Mouse (Mus musculus) heart, adult 8-10 months (tissue): Measurements from ENCODE around the gene Tcap. TPM values are rescaled to one million over a fixed set of nuclear protein-coding genes. Genes with fewer than 3 reads are reported as not detected.

Source experiments
- DNase-seq: peaks from one replicate; pipeline ENCODE4 v3.0.0; 2022; ENCODE audit warnings: low spot score
- total RNA-seq, 4 experiments: library from RNA; stranded (reverse); gene quantifications; 2 replicates each; pipeline ENCODE4 v1.2.4; 2022

Tcap gene
- total RNA-seq: 1,000 to 10,000 TPM; 2,176 to 4,520 (median 3,450) TPM

- no peak for DNase-seq
Observed at GRCm38 (mm10) chr11:98383261-98384030, at the start of gene Tcap. TSS of gene Tcap (plus strand) at chr11:98383811.

GRCm38 (mm10) chr11:98333981-98334741 is 49.5 kb upstream of the Tcap start:
- DNase-seq: no peak

GRCm38 (mm10) chr11:98335250-98335649 is 48.4 kb upstream of the Tcap start:
- DNase-seq: no peak

GRCm38 (mm10) chr11:98336245-98337107 is 47.1 kb upstream of the Tcap start:
- no peak for DNase-seq

- DNase-seq: no peak
Observed at GRCm38 (mm10) chr11:98338507-98338961, 45.1 kb upstream of the Tcap start.

- no peak for DNase-seq
Observed at GRCm38 (mm10) chr11:98339071-98339501, 44.5 kb upstream of the Tcap start.

- no peak for DNase-seq
Observed at GRCm38 (mm10) chr11:98339679-98340287, 43.8 kb upstream of the Tcap start.

GRCm38 (mm10) chr11:98340597-98340996 is 43.0 kb upstream of the Tcap start:
- no peak for DNase-seq

GRCm38 (mm10) chr11:98341174-98341573 is 42.4 kb upstream of the Tcap start:
- no peak for DNase-seq

- peak; percentile 96 for DNase-seq
Observed at GRCm38 (mm10) chr11:98342000-98342945, 41.3 kb upstream of the Tcap start.

GRCm38 (mm10) chr11:98345253-98345652 is 38.4 kb upstream of the Tcap start:
- DNase-seq: peak; percentile 70

- DNase-seq: no peak
Observed at GRCm38 (mm10) chr11:98346168-98346567, 37.4 kb upstream of the Tcap start.

- DNase-seq: no peak
Observed at GRCm38 (mm10) chr11:98347385-98348082, 36.1 kb upstream of the Tcap start.

- no peak for DNase-seq
Observed at GRCm38 (mm10) chr11:98348083-98348961, 35.3 kb upstream of the Tcap start, which contains the start of gene Ppp1r1b. TSS of gene Ppp1r1b (plus strand) at chr11:98348404.

- no peak for DNase-seq
Observed at GRCm38 (mm10) chr11:98349308-98349707, 34.3 kb upstream of the Tcap start.

- no peak for DNase-seq
Observed at GRCm38 (mm10) chr11:98352272-98352990, 31.2 kb upstream of the Tcap start.

- DNase-seq: no peak
Observed at GRCm38 (mm10) chr11:98353651-98354211, 29.9 kb upstream of the Tcap start.
